Mouse (Mus musculus) mature B cell (primary cell): ENCODE data around the gene Kat14.

Source experiments
- in situ Hi-C: fragments of 300-500 bp; cut with MboI; formaldehyde crosslinking; loops from 2 replicates; pipeline ENCODE4 v1.14.3; 2019

Gene Kat14

GRCm38 (mm10) chr2:144382624-144383138 is 13.9 kb downstream of the Kat14 start:
- in situ Hi-C loops, result no loop called here

GRCm38 (mm10) chr2:144386296-144386695 is 17.5 kb downstream of the Kat14 start:
- in situ Hi-C loops, result no loop called here

- in situ Hi-C loops, result no loop called here
Measured at GRCm38 (mm10) chr2:144388416-144388815, 19.6 kb downstream of the Kat14 start.

- in situ Hi-C loops, result no loop called here
Measured at GRCm38 (mm10) chr2:144399531-144399930, 30.7 kb downstream of the Kat14 start.

- in situ Hi-C loops, result no loop called here
Measured at GRCm38 (mm10) chr2:144400659-144401058, 31.9 kb downstream of the Kat14 start.

- in situ Hi-C loops, result no loop called here
Measured at GRCm38 (mm10) chr2:144409037-144409436, 40.3 kb downstream of the Kat14 start.

GRCm38 (mm10) chr2:144410603-144411002 is 41.8 kb downstream of the Kat14 start:
- in situ Hi-C loops, result no loop called here

- in situ Hi-C loops, result no loop called here
Measured at GRCm38 (mm10) chr2:144414646-144415045, 45.9 kb downstream of the Kat14 start.

- in situ Hi-C loops, result no loop called here
Measured at GRCm38 (mm10) chr2:144416859-144417258, 48.1 kb downstream of the Kat14 start.

- in situ Hi-C loops, result no loop called here
Measured at GRCm38 (mm10) chr2:144418062-144418461, 49.3 kb downstream of the Kat14 start.

GRCm38 (mm10) chr2:144422094-144422675 is 53.4 kb downstream of the Kat14 start:
- in situ Hi-C loops, result no loop called here

- in situ Hi-C loops, result no loop called here
Measured at GRCm38 (mm10) chr2:144425761-144426160, 57.0 kb downstream of the Kat14 start.

- in situ Hi-C loops, result no loop called here
Measured at GRCm38 (mm10) chr2:144427852-144428251, 59.1 kb downstream of the Kat14 start.

- in situ Hi-C loops, result no loop called here
Measured at GRCm38 (mm10) chr2:144428659-144429058, 59.9 kb downstream of the Kat14 start.

GRCm38 (mm10) chr2:144429171-144429570 is 60.4 kb downstream of the Kat14 start:
- in situ Hi-C loops, result no loop called here

- in situ Hi-C loops, result no loop called here
Measured at GRCm38 (mm10) chr2:144431286-144431825, 62.6 kb downstream of the Kat14 start.

- in situ Hi-C loops, result no loop called here
Measured at GRCm38 (mm10) chr2:144435679-144436078, 66.9 kb downstream of the Kat14 start.

- in situ Hi-C loops, result no loop called here
Measured at GRCm38 (mm10) chr2:144438424-144438823, 69.6 kb downstream of the Kat14 start.

- in situ Hi-C loops, result no loop called here
Measured at GRCm38 (mm10) chr2:144439191-144439700, 70.5 kb downstream of the Kat14 start.

- in situ Hi-C loops, result no loop called here
Measured at GRCm38 (mm10) chr2:144441386-144441915, 72.7 kb downstream of the Kat14 start.

- in situ Hi-C loops, result no loop called here
Measured at GRCm38 (mm10) chr2:144446360-144446999, 77.7 kb downstream of the Kat14 start.

- in situ Hi-C loops, result loop anchor here (25.0 kb wide), 1 partner anchor 1338 kb away; no protein-coding TSS in a partner anchor
Measured at GRCm38 (mm10) chr2:144450378-144450777, 81.6 kb downstream of the Kat14 start.
